Mouse (Mus musculus) thymus, postnatal 25 days (tissue): Measurements from ENCODE around the gene Srsf7.
"Not testable (repeated sequence)": the region's sequence is repeated elsewhere in the genome, so short reads cannot be mapped to it uniquely, and the experiment has no call there.

Source experiments
- DNase-seq: peaks from one replicate; pipeline ENCODE4 v3.0.0; 2022

Srsf7 gene

DNA sequence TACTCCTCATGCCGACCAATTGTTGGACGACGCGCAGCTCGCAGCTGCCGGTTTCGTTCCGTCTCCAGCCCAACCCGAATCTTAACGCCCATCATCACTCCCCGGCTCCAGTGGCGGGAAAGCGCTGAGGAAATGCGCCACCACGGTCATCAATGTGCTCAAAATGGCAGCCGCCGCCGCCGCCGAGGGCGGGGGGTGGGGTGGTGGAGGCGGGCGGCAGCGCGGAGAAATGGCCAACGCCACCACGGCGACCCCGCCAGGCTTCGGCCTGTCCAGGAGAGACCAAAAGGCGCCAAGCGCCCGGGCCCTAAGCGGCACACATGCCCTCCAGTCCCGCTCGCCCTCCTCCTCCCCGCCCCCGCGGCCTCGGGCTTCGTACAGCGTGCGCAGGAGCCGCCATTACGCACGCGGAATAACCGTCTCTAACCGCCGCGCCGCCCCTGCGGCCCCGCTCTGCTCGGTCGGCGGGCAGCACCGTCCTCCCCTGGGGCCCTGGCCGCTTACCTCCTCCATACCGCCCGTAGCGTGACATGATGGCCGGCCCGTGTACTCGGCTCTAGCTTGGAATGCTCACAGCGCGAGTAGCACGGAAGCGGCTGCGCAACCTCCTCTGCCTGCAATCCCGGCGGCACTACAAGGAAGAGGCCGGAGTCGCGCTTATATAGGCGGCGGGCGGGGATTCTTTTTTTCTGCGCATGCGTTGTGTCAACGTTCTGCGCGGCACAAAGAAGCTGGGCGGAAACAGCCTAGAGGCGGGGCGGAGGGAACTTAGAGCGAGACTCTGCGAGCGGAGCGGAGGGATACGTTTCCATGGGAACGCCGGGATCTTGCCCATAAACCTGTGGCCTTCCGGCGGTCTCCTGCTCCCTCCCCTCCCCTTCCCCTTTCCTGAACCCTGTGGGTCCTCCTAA is at the start of gene Srsf7, which contains the start of gene Ttc39d:
Gene Srsf7 (minus strand): TSS at position 637 of the 911 bp plus-strand sequence.
Gene Ttc39d (plus strand): TSS at position 790 of the 911 bp plus-strand sequence.
- DNase-seq, result peak; percentile 98

DNA sequence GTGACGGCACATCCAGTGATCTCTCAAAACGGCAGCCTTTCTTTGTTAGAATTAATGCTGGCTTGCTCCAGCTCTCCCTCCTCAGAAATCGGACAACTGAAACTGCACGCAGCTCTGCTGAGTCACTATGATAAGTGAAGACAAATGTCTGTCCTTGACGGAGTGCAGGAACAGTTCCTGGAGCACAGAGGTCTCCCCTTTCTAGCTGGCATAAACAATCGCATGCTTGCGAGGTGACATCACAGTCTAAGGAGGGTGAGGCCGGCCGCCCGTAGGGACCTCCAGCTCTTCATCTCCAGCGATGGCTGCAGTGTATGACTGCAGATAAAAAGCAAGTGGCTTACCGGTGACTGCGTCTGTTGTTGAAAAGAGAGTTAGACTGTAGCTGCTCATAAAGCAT is 48.1 kb upstream of the Srsf7 start:
- no peak for DNase-seq

DNA sequence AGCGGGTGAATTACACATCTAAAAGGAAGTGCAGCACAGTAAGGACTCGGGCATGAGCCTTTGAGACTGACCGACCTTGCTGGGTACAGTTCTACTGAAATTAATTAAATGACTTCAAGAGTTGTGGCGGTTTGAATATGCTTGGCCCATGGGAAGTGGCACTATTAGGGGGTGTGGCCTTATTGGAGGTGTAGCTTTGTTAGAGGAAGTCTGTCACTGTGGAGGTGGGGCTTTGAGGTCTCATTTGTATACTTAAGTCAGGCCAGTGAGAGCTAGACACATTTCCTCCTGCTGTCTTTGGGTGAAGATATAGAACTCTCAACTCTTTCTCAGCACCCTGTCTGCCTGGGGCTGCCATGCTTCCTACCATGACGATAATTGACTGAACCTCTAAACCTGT is 47.3 kb upstream of the Srsf7 start:
- no peak for DNase-seq

DNA sequence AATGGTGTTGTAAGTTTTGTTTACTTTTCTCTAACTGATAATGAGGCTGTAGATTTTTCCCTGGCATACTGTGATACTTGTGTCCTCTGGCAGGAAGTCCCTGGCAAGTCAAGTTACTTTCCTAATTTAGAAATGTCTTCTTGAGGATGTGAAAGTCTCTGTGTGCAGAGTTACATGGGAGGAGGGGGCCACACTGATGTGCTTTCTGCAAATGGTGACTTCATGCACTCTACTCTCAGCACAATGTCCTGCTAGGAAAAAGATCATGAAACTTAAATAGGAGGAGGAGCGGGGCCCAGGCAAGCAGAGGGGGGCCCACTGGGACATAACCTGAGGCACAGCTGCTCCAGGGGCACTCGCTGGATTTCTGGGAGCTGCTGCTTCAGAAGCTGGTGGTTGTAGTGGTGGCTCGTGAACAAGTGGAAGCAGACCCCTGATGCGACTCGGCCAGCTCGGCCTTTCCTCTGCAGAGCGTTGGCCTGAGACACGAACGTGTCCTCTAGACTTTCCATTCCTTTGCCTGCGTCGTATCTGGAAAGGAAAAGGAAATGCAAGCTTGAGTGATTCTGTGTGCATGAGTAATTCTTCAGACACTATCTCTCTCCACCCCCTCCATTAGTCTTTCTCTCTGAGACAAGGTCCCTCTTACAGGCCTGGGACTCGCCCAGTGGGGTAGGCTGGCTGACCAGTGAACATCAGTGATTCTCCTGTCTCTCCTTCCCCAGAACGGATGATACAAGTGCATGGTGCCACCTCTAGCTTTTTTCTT is 45.8 kb upstream of the Srsf7 start:
- no peak for DNase-seq

DNA sequence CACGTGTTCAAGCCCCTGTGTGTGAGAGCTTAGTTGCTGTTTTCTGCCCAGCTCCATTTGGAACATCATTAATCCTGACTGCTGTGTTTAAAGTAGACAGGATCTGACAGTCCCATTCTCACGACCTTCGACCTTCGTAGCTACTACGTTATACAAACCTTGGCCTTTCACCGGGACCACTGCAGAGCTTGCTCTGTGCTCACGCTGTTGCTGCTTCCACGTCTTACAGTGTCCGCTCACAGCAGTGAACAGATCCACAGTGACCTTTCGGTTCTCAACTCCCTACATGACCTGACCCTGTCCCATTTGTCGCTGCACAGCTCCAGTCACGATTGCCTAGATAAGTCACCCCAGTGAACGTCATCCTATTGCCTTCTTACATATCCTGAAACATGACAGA is 36.0 kb upstream of the Srsf7 start:
- DNase-seq, result no peak

DNA sequence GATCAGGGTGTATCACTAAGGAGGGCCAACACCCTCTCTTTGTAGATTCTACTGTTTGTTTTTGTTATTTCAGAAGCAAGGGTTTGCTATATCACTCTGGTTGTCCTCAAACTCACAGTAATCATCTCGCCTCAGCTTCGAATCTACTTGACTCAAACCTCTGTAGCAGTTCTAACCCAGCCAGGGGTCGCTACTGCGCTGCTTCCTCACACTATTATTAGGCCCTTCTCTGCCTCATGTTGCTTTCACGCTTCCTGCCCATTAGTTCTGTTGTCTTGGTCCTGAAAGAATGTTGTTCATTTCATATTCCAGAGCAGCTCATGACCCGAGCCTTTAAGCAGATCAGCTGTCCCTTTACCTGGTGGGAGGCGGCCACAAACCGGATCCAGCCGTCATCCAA is 34.5 kb upstream of the Srsf7 start:
- DNase-seq, result no peak

DNA sequence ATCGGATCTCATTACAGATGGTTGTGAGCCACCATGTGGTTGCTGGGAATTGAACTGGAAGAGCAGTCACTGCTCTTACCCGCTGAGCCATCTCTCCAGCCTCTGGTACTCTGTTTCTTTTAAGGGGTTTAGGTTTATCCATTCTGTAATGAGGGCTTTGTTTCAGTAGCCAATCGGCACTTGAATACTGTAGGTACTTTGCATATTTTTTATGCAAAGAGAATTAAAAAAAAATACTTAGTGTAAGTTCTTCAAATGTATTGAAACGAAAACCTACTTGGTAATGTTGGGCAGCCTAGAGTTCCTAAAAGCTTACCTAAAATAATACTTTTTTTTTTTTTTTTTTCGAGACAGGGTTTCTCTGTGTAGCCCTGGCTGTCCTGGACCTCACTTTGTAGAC is 30.4 kb upstream of the Srsf7 start:
- no peak for DNase-seq

DNA sequence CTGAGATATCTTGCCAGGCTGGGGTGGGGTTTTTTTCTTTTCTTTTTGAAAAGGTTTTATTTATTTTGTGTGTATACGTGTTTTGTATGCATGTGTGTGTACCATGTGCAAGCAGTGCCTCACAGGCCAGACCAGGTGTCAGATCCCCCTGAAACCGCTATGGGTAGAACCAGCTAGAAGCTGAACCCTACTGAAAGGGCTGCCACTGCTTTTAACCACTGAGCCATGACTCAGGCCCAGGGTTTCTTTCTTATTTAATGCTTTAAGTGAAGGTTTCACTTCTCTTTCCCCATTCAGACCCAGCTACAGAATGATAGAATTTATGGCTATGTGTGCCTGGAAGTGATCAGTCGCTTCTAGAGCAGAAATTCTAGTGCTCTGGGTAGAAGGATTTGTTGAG is 29.7 kb upstream of the Srsf7 start:
- DNase-seq, result no peak

DNA sequence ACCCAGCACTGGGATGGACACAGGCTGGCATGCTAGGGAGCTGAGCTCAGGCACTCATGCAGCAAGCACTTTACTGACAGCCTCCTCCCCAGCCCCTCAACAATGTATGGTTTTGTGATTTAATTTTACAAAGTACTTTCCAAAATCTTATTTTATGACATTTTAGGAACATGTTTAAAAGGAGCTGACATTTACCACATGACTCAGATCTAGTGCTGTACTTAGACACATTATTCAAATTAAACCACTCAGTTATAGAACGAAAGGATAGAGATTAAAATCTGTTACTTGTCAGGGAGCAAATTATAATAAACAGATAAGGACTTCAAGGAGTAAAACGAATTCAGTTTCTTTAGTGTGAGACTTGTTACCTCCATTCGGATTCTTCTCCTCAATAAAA is 28.4 kb upstream of the Srsf7 start:
- no peak for DNase-seq

DNA sequence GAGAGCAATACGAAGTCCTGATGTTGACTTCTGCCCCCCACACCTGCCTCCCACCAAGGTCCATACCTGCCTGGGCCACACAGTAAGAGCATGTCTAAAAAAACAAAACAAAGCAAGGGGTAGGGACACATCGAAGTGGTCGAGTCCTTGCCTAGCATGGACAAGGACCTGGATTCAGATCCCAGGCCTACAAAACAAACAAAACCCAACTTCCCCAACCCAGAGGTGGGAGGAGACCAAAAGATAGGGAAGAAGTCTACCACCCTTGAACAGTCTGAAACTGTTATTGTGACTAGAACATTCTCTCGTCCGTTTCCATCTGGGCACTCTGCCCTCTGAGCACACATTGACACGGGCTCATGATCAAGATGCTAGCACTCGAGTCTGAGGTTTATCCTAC is 27.3 kb upstream of the Srsf7 start:
- no peak for DNase-seq

DNA sequence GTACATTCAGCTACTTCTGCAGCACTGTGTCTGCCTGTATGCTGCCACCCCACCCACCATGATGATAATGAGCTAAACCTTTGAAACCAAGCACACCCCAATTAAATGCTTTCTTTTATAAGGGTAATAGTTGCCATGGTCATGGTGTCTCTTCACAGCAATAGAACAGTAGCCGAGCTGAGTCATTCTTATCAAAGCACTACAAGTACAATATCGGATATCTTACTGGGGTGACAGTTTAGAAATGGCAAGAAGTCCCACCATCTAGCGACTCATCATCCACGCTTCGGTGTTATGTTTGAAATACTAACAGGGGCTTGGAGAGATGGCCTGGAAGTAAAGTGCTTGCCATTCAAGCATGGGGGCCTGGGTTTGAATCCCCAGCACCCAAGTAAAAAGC is 26.7 kb upstream of the Srsf7 start:
- no peak for DNase-seq

DNA sequence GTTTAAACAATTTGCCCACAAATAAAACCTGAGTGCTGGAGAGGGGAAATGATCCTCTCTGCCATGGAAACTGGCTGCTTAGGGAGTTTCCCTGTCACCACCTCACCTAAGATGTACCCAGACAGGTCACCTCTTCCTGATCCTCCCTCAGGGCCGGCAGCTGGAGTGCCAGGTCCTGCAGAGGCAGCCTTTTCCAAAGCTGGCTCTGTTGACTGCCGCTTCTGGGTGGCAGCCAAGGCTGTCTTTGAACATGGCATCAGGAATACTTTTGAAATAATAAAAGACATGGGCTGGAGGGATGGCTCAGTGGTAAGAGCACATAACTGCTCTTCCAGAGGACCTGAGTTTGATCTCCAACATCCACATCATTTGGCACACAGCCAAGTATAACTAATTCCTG is 22.3 kb upstream of the Srsf7 start:
- no peak for DNase-seq

DNA sequence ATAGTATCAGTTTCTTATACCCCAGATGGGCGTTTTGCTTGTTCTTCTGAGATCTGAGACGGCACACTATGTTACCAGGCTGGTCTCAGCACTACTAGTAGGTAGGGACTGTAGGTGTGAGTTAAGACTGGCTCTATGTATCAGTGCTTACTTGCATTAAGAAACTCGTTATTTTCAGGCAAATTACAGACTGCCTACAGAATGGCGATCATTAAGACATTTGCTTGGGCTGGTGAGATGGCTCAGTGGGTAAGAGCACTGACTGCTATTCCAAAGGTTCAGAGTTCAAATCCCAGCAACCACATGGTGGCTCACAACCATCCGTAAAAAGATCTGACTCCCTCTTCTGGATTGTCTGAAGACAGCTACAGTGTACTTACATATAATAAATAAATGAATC is 18.0 kb upstream of the Srsf7 start:
- not testable (repeated sequence) for DNase-seq

DNA sequence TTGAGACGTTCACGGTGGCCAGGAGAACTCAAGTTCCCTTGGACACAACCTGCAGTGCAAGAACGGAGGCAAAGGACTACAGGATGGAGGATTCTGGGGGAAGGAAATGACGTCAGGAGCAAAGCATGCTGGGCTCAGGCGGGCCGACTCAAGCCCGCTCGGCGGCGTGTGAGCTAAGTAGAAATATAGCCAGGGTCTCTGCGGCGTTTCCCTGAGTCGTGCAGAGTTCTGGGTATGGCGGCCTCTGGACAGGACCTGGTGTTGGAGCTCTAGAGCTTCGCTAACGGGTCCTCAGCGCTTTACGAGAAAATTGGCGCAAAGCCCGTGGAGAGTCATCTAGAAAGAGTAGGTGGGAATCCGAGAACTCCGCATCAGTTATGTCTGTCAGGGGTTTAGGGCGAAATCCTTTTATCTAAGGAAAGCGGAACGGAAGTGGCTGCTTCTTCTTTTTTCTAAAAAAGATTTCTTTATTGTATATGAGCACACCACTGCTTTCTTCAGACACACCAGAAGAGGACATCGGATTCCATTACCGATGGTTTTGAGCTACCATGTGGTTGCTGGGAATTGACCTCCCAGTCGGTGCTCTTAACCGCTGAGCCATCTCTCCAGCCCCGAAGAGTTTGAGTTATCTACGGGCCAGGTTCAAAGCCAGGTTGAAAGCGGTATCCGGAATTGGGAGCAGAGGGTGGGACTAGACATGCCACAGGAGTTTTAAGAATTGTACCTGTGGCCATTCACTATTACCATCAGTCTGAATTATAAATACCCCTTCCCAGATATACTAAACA is 17.4 kb upstream of the Srsf7 start, which contains the start of gene Gemin6:
Gene Gemin6 (plus strand): TSS at position 116 of the 791 bp plus-strand sequence.
- peak; percentile 84 for DNase-seq

DNA sequence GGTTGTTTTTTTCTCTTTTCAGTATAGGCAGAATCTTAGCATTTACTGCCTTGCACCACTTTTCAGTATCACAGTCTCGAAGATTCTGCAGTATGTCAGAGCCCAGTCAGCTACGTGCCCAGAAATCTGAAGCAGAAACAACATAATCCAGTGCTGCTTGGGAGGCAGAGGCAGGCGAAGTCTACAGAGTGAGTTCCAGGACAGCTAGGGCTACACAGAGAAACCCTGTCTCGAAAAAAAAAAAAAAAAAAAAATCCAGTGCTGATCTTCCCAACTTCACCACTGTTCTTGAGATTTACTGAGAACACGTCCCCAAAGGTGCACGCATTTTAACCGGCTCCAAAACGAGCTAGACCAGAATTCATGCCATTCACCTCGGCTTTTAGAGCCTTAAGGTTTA is 16.7 kb upstream of the Srsf7 start:
- no peak for DNase-seq

DNA sequence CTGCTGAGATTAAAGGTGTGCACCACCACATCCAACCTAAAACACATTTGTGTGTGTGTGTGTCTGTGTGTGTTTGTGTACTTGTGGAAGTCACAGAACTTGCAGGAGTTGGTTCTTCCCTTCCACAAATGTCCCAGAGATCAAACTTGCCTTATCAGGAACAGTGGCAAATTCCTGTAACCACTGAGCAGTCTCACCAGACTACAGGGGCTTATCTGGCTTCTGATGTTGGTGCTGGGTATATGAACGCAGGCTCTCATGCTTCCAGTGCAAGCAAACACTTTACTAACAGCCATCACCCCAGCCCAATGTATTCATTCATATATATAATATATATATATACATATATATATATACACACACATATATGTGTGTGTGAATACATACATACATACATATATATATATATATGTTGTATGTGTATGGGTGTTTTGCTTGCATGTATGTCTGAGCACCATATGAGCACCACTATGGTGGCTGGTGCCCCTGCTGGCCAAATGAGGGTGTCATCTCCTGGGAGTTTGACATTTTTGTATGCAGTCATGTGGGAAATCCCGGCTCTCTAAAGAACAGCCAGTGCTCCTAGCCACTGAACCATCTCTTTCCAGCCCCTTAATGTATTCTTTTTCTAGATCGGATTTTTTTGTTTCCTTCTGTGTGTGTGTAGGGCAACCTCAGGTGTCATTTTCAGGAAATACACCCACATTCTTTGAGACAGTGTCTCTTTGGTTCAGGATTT is 15.0 kb upstream of the Srsf7 start:
- DNase-seq, result peak; percentile 49

DNA sequence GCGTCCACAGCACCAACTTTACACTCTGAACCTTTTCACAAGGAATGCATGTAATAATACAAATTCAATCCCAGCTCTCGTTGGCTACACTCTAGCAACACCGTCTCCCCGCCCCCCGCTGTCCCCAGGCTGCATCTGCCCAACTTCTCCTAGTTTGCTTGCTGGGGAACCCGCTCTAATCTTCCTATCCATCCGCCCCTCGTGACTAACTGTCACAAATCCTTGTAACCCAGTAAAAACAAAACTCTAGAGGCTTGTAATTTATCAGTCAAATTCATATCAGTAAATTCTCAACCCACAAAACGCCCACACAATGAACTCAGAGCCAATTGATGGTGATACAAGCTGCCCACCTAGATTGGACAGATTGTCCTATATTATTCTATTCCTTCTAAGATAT is 14.1 kb upstream of the Srsf7 start:
- no peak for DNase-seq

DNA sequence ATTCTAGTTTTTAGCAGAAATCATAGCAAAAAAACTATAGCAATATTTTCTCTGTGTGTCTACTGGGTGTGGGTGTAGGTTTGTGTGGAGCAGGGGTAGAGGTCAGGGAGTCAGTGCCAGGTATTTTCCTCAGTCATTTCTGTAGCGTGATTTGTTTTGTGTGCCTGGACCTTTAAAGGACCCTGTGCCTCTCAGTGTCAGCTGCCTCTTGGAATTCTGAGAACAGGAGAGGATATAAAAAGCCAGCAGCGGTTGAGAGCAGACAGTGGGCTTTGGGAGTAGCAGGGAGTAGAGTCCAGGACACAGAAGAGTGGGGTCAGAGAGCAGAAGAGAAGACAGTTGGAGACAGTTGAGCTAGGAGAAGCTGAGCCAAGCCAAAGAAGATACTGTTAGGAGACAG is 13.0 kb upstream of the Srsf7 start:
- no peak for DNase-seq

DNA sequence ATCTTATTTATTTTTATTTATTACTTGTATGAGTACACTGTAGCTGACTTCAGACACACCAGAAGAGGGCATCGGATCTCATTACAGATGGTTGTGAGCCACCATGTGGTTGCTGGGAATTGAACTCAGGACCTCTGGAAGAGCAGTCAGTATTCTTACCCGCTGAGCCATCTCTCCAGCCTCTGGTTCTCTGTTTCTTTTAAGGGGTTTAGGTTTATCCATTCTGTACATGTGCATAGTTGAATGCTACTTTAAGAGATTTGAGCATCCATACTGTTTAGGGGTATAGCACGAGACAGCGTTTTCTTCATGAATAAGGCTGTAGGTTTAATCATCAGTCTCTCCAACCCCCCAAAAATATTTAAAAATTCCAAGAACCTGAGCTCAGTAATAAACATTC is 6.9 kb upstream of the Srsf7 start:
- DNase-seq, result not testable (repeated sequence)

DNA sequence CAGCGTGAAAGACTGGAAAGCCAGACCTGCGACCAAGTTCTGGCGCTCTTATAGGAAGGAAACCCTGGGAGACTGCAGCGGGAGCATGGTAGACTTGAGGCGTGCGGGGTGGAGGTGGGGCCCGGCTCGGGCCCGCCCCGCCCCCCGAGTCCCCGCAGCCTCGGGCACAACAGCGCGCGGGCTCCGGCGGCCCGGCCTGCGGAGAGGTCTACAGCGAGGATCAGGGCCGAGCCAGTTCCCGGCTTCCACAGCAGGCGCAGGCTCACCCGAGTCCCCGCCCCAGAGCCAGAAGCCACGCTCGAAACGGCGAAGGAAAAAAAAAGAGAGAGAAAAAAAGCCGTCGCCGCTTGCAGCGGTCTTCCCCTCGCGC is 821 bp downstream of the Srsf7 start:
- no peak for DNase-seq

DNA sequence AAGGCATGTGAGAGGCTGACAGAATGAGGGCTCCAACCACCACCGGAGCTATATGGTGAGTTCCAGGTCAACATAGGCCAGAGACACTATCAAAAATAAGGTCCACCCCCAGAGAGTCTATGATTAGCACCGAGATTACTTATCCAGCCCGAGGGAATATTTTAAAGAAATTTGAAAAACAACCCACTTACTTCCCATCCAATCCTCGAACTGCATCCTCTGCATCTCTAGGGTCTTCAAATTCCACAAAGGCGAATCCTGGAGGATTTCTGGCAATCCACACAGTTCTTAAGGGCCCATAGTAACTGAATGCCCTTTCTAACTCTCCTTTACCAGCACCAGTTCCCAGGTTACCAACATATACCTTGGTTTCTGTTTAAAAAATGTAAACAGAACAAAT is 1.4 kb downstream of the Srsf7 start:
- no peak for DNase-seq

DNA sequence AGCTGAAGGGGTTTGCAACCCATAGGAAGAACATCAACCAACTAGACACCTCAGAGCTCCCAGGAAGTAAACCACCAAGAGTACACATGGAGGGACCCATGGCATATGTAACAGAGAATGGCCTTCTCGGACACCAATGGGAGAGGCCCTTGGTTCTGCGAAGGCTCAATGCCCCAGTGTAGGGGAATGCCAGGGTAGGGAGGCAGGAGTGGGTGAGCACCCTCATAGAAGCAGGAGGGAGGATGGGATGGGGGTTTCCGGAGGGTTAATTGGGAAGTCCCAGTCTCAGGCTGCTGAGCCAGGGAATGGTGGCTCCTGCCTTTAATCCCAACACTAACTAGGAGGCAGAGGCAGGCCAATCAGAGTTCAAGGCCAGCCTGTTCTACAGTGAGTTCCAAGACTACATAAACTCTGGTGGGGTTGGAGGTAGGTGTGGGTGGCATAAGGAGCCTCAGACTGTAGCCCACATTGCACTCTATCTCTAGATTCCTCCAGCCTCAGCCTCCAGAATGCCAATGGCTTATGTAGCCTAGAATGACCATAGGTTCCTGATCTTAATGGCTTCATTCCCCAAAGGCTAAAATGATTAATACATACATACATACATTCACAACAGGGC is 7.8 kb downstream of the Srsf7 start:
- no peak for DNase-seq
